Comparison of ENCODE assay signal across 19 mouse cellular contexts in the genomic region with DNA sequence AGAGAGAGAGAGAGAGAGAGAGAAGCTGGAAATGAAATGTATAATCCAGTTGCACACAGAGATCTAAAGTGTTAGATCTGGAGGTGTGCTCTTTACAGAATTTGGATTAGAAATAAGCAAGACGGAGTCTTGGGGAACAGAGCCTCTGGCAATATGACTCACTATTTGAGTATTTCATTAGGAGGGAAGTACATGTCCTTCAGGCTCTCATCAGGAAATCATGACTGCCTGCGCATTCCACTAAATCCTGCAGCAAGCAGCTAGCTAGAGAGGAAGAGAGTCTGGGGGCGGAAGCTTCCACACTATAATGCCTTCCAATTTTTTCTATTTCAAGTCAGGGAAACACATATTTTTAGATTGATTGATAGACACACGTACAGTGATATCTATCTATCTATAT. TPM values are rescaled to one million over a fixed set of nuclear protein-coding genes. Genes with fewer than 3 reads are reported as not detected.
DNase-seq lines count a peak whose midpoint lies in the region; ATAC-seq and TF ChIP-seq lines count a peak whose summit lies in the region.
"Had no signal": no experiment of that assay in that cellular context is flagged by ENCODE, and none has a peak within 500 bp of the region (broad histone marks: within the 10 kb centered on the region; RNA-seq: fewer than 3 reads in every experiment).

No protein-coding gene starts in this region.

- DNase-seq in embryo, embryonic 10 days (ENCODE audit: low spot score), result peak; percentile 15
- DNase-seq in embryo, embryonic 11 days, result no peak
- DNase-seq in kidney, postnatal 0 days (ENCODE audit: low spot score), result peak; percentile 43
- DNase-seq in midbrain, embryonic 14.5 days, result peak; percentile 53
- no peak for DNase-seq in spleen, postnatal 10 days (ENCODE audit: low spot score in 2 of 2)
- DNase-seq: cerebellum, adult 11-12 months; cerebellum, postnatal 25 days; kidney, adult 18-20 months; liver, embryonic 13.5 days; lung, postnatal 10 days; right cerebral cortex, postnatal 14 days; thymus, postnatal 25 days had no signal

- H3K27ac ChIP-seq in kidney, postnatal 0 days, result no peak overlapping the region
- no peak overlapping the region for H3K27ac ChIP-seq in kidney, embryonic 15.5 days
- H3K27ac ChIP-seq in midbrain, embryonic 14.5 days (replicated peaks; ENCODE audit: low read depth, low read length), result no peak overlapping the region
- H3K27ac ChIP-seq in midbrain, embryonic 16.5 days (ENCODE audit: low read length), result no peak overlapping the region
- H3K27ac ChIP-seq: limb, embryonic 12.5 days; liver, embryonic 13.5 days; neural tube, embryonic 12.5 days had no signal

- H3K9me3 ChIP-seq in kidney, postnatal 0 days (replicated peaks; ENCODE audit: low read length), result no peaks in the 10 kb centered on the region
- no peaks in the 10 kb centered on the region for H3K9me3 ChIP-seq in kidney, embryonic 15.5 days (replicated peaks)
- H3K9me3 ChIP-seq in midbrain, embryonic 14.5 days (ENCODE audit: control insufficient read depth, low read length), result no peaks in the 10 kb centered on the region
- no peaks in the 10 kb centered on the region for H3K9me3 ChIP-seq in midbrain, embryonic 16.5 days (replicated peaks; ENCODE audit: control insufficient read depth, low read length, poor library complexity, severe bottlenecking)
- H3K9me3 ChIP-seq: embryonic facial prominence, embryonic 13.5 days; hindbrain, embryonic 10.5 days; limb, embryonic 12.5 days; liver, embryonic 13.5 days; neural tube, embryonic 12.5 days had no signal

- no peak overlapping the region for H3K4me2 ChIP-seq in kidney, postnatal 0 days (ENCODE audit: low read length)
- no peak overlapping the region for H3K4me2 ChIP-seq in kidney, embryonic 15.5 days
- H3K4me2 ChIP-seq in midbrain, embryonic 14.5 days (ENCODE audit: low read length), result no peak overlapping the region
- H3K4me2 ChIP-seq in midbrain, embryonic 16.5 days (ENCODE audit: low read length), result no peak overlapping the region
- H3K4me2 ChIP-seq: liver, embryonic 13.5 days had no signal

- 58% methylated on average over 4 of the region's 4 CpGs for WGBS in kidney, postnatal 0 days
- WGBS in kidney, embryonic 15.5 days, result 68% methylated on average over 4 of the region's 4 CpGs
- 56% methylated on average over 4 of the region's 4 CpGs for WGBS in midbrain, embryonic 14.5 days
- 49% methylated on average over 4 of the region's 4 CpGs for WGBS in midbrain, embryonic 16.5 days

- H3K27me3 ChIP-seq in kidney, postnatal 0 days (ENCODE audit: insufficient read depth, low read length), result no peaks in the 10 kb centered on the region
- no peaks in the 10 kb centered on the region for H3K27me3 ChIP-seq in kidney, embryonic 15.5 days
- no peaks in the 10 kb centered on the region for H3K27me3 ChIP-seq in midbrain, embryonic 14.5 days (ENCODE audit: control insufficient read depth, insufficient read depth, low read length)
- H3K27me3 ChIP-seq in midbrain, embryonic 16.5 days (ENCODE audit: control insufficient read depth, insufficient read depth, low read depth, low read length), result no peaks in the 10 kb centered on the region
- H3K27me3 ChIP-seq: embryonic facial prominence, embryonic 13.5 days; limb, embryonic 12.5 days; liver, embryonic 13.5 days; megakaryocyte, embryonic 14.5 days; neural tube, embryonic 12.5 days had no signal

- TF ChIP-seq CTCF in kidney, postnatal 0 days (IDR thresholded peaks at IDR 0.05; ENCODE audit: low read depth), result no peak

- H3K4me1 ChIP-seq in kidney, postnatal 0 days (replicated peaks; ENCODE audit: insufficient read depth, low read length), result peaks cover 4% of the 10 kb centered on the region; the same call in 1 of the 2 replicates
- peaks cover 14% of the 10 kb centered on the region for H3K4me1 ChIP-seq in kidney, embryonic 15.5 days
- H3K4me1 ChIP-seq in midbrain, embryonic 14.5 days (ENCODE audit: control insufficient read depth, insufficient read depth, low read length), result peaks cover 11% of the 10 kb centered on the region
- H3K4me1 ChIP-seq in midbrain, embryonic 16.5 days (ENCODE audit: control insufficient read depth, insufficient read depth, low read length), result peaks cover 11% of the 10 kb centered on the region
- H3K4me1 ChIP-seq: liver, embryonic 13.5 days; megakaryocyte, embryonic 14.5 days had no signal

- H3K4me3 ChIP-seq in kidney, postnatal 0 days (replicated peaks; ENCODE audit: low read depth, low read length), result no peak overlapping the region
- H3K4me3 ChIP-seq in kidney, embryonic 15.5 days (replicated peaks), result no peak overlapping the region
- H3K4me3 ChIP-seq in midbrain, embryonic 14.5 days (replicated peaks; ENCODE audit: low read depth, low read length), result no peak overlapping the region
- H3K4me3 ChIP-seq in midbrain, embryonic 16.5 days (ENCODE audit: low read depth, low read length), result no peak overlapping the region
- H3K4me3 ChIP-seq: limb, embryonic 12.5 days; liver, embryonic 13.5 days; megakaryocyte, embryonic 14.5 days; neural tube, embryonic 12.5 days had no signal

- H3K36me3 ChIP-seq in kidney, postnatal 0 days (ENCODE audit: insufficient read depth, low read length), result no peaks in the 10 kb centered on the region
- no peaks in the 10 kb centered on the region for H3K36me3 ChIP-seq in kidney, embryonic 15.5 days
- H3K36me3 ChIP-seq in midbrain, embryonic 14.5 days (ENCODE audit: control insufficient read depth, insufficient read depth, low read length), result no peaks in the 10 kb centered on the region
- no peaks in the 10 kb centered on the region for H3K36me3 ChIP-seq in midbrain, embryonic 16.5 days (ENCODE audit: control insufficient read depth, insufficient read depth, low read length)
- H3K36me3 ChIP-seq: embryonic facial prominence, embryonic 13.5 days; hindbrain, embryonic 10.5 days; limb, embryonic 12.5 days; liver, embryonic 13.5 days; neural tube, embryonic 12.5 days had no signal

- no peak overlapping the region for H3K9ac ChIP-seq in kidney, postnatal 0 days (ENCODE audit: low read depth, low read length)
- H3K9ac ChIP-seq in kidney, embryonic 15.5 days, result no peak overlapping the region
- H3K9ac ChIP-seq in midbrain, embryonic 14.5 days (replicated peaks; ENCODE audit: low read length), result no peak overlapping the region
- no peak overlapping the region for H3K9ac ChIP-seq in midbrain, embryonic 16.5 days (ENCODE audit: low read depth, low read length)
- H3K9ac ChIP-seq: limb, embryonic 12.5 days; liver, embryonic 13.5 days; neural tube, embryonic 12.5 days had no signal

- ATAC-seq in kidney, postnatal 0 days (replicated peaks; ENCODE audit: low FRiP score, low read depth), result no peak
- ATAC-seq in kidney, embryonic 15.5 days (replicated peaks; ENCODE audit: low FRiP score), result no peak
- no peak for ATAC-seq in midbrain, embryonic 14.5 days (ENCODE audit: low FRiP score, low TSS enrichment)
- ATAC-seq in midbrain, embryonic 16.5 days, result no peak

RNA-seq across cellular contexts. Expression of a gene that starts 58.1 kb away (rescaled TPM):
- 17.3 and 19.4 TPM in 2 replicates for polyA plus RNA-seq in kidney, postnatal 0 days (2015; fragmentation: Nextera tagmentation; extraction: Ambion mirVana)
- 29.9 and 33.7 TPM in 2 replicates for polyA plus RNA-seq in kidney, embryonic 15.5 days (2015; fragmentation: Nextera tagmentation; extraction: Ambion mirVana)
- 53.0 and 90.8 TPM in 2 replicates for polyA plus RNA-seq in midbrain, embryonic 14.5 days (2014; fragmentation: Nextera tagmentation; extraction: Ambion mirVana)
- polyA plus RNA-seq in midbrain, embryonic 16.5 days (2015; fragmentation: Nextera tagmentation; extraction: Ambion mirVana), result 55.0 and 59.7 TPM in 2 replicates

Comparison
In these comparisons a context has a peak if more than half of its experiments do, and no peak if none do; other contexts are left out.
1. DNase-seq: peak in embryo, embryonic 10 days (single experiment), kidney, postnatal 0 days (single experiment) and midbrain, embryonic 14.5 days (single experiment); none in embryo, embryonic 11 days (single experiment) and spleen, postnatal 10 days (0 of 2).